Mouse (Mus musculus) liver, adult 2 months (tissue): ENCODE results near the gene Creb3l2. TPM values are rescaled to one million over a fixed set of nuclear protein-coding genes. Genes with fewer than 3 reads are reported as not detected.

ENCODE experiments used
- DNase-seq: peaks from one replicate; pipeline ENCODE4 v3.0.0-alpha.2; 2011; ENCODE audit warnings: low read depth, low spot score; ENCODE audit errors: extremely low read depth
- H3K27ac ChIP-seq: fragments of 200-500 bp; replicated peaks from 2 replicates; pipeline ENCODE4 v1.5.1; 2012; ENCODE audit warnings: low read depth, mild to moderate bottlenecking, control low read depth, inconsistent platforms, low read length; ENCODE audit not compliant: insufficient read depth
- H3K27me3 ChIP-seq: fragments of 200-500 bp; 2 replicates; pipeline ENCODE4 v1.6.1; 2012; ENCODE audit warnings: mild to moderate bottlenecking, moderate library complexity, low read length, inconsistent platforms; ENCODE audit not compliant: control insufficient read depth, insufficient read depth
- H3K36me3 ChIP-seq: fragments of 200-500 bp; 2 replicates; pipeline ENCODE4 v1.6.1; 2012; ENCODE audit warnings: low read length, inconsistent platforms; ENCODE audit not compliant: control insufficient read depth, insufficient read depth
- H3K4me1 ChIP-seq: fragments of 200-500 bp; 2 replicates; pipeline ENCODE4 v1.6.1; 2011; ENCODE audit warnings: low read length; ENCODE audit not compliant: control insufficient read depth, insufficient read depth
- H3K4me3 ChIP-seq: fragments of 200-500 bp; 2 replicates; pipeline ENCODE4 v1.5.1; 2011; ENCODE audit warnings: low read depth, mild to moderate bottlenecking, control low read depth, low read length, moderate library complexity; ENCODE audit not compliant: insufficient read depth
- H3K79me2 ChIP-seq: fragments of 200-500 bp; 2 replicates; pipeline ENCODE4 v1.6.1; 2012; ENCODE audit warnings: inconsistent platforms, mild to moderate bottlenecking, low read length, moderate library complexity; ENCODE audit not compliant: control insufficient read depth, insufficient read depth
- H3K9ac ChIP-seq: fragments of 200-500 bp; 2 replicates; pipeline ENCODE4 v1.6.1; 2012; ENCODE audit warnings: low read depth, mild to moderate bottlenecking, control low read depth, inconsistent platforms, low read length
- CTCF ChIP-seq: fragments of 200-500 bp; IDR thresholded peaks from 2 replicates; pipeline ENCODE4 v1.5.1; 2011; ENCODE audit warnings: low read depth, low read length, control low read depth
- POLR2A ChIP-seq: fragments of 200-500 bp; IDR thresholded peaks from 2 replicates; pipeline ENCODE4 v1.6.1; 2011; ENCODE audit warnings: low read length, control low read depth; ENCODE audit not compliant: insufficient read depth; ENCODE audit errors: extremely low read depth
- WGBS: fragments of 180-500 bp; shearing (Covaris S2); methylation state at CpG from one replicate; pipeline ENCODE4 v1.1.7; 2018; 5-methylcytosine and 5-hydroxymethylcytosine counted together
- polyA plus RNA-seq: library from polyadenylated mRNA; depleted of rRNA; stranded (reverse); fragments of >200 nt; gene quantifications from 2 replicates; pipeline ENCODE4 v1.2.3, GENCODE M21; 2012; rRNA removed
- total RNA-seq: library from RNA; depleted of rRNA; stranded (reverse); fragments of >200 nt; gene quantifications from 2 replicates; pipeline ENCODE4 v1.2.3, GENCODE M21; 2014; rRNA removed

Gene Creb3l2
- total RNA-seq (2.7 and 4.4 TPM in 2 replicates), polyA plus RNA-seq (5.1 and 6.6 TPM in 2 replicates)

GRCm38 (mm10) chr6:37442041-37442667 is at the start of gene Creb3l2:
TSS of gene Creb3l2 (minus strand) at chr6:37442146.
- H3K9ac ChIP-seq, result peak within 1 kb of the TSS; percentile 85
- under 1% methylated on average over 33 of the region's 33 CpGs for WGBS
- peak; percentile 99 for DNase-seq

GRCm38 (mm10) chr6:37486502-37486901 is 44.6 kb upstream of the Creb3l2 start:
- no peaks in the 10 kb centered on the region for H3K27me3 ChIP-seq
- TF ChIP-seq POLR2A (no peak), CTCF (no peak)
- H3K27ac ChIP-seq, result no peak overlapping the region
- 91% methylated on average over 4 of the region's 4 CpGs for WGBS
- H3K9ac ChIP-seq, result no peak overlapping the region
- no peak overlapping the region for H3K4me3 ChIP-seq
- H3K36me3 ChIP-seq, result no peaks in the 10 kb centered on the region
- DNase-seq, result no peak
- H3K79me2 ChIP-seq, result no peaks in the 10 kb centered on the region
- no peaks in the 10 kb centered on the region for H3K4me1 ChIP-seq

More at GRCm38 (mm10) chr6:37442041-37442667, at the start of gene Creb3l2:
- Histone ChIP-seq H3K27ac (peak within 1 kb of the TSS; percentile 72), H3K4me3 (peak within 1 kb of the TSS; percentile 69), H3K36me3 (0 out of 2 replicates have a peak, but pooled peaks cover 3% of the 10 kb centered on the region), H3K27me3 (no peaks in the 10 kb centered on the region), H3K79me2 (peaks cover 23% of the 10 kb centered on the region), H3K4me1 (peaks cover 8% of the 10 kb centered on the region; the same call in 1 of the 2 replicates)
- peak; percentile 84 for TF ChIP-seq POLR2A
- no peak for TF ChIP-seq CTCF

- no peak for DNase-seq
- no peak overlapping the region for H3K4me3 ChIP-seq
- 79% methylated on average over 1 of the region's 1 CpGs for WGBS
- no peaks in the 10 kb centered on the region for H3K79me2 ChIP-seq
- peaks cover 7% of the 10 kb centered on the region; the same call in 1 of the 2 replicates for H3K4me1 ChIP-seq
- no peak overlapping the region for H3K9ac ChIP-seq
- H3K27me3 ChIP-seq, result no peaks in the 10 kb centered on the region
- TF ChIP-seq POLR2A, result no peak
- no peak for TF ChIP-seq CTCF
- H3K27ac ChIP-seq, result no peak overlapping the region
- H3K36me3 ChIP-seq, result no peaks in the 10 kb centered on the region
Measured at GRCm38 (mm10) chr6:37484588-37485070, 42.7 kb upstream of the Creb3l2 start.

GRCm38 (mm10) chr6:37483262-37483661 is 41.3 kb upstream of the Creb3l2 start:
- TF ChIP-seq POLR2A (no peak), CTCF (no peak)
- no peak for DNase-seq
- Histone ChIP-seq H3K9ac (no peak overlapping the region), H3K4me3 (no peak overlapping the region), H3K27ac (no peak overlapping the region), H3K79me2 (no peaks in the 10 kb centered on the region), H3K4me1 (peaks cover 9% of the 10 kb centered on the region; the same call in 1 of the 2 replicates), H3K27me3 (no peaks in the 10 kb centered on the region), H3K36me3 (no peaks in the 10 kb centered on the region)
- WGBS, result 72% methylated on average over 5 of the region's 5 CpGs

- Histone ChIP-seq H3K79me2 (no peaks in the 10 kb centered on the region), H3K4me1 (peaks cover 9% of the 10 kb centered on the region; the same call in 1 of the 2 replicates), H3K9ac (no peak overlapping the region), H3K36me3 (no peaks in the 10 kb centered on the region), H3K4me3 (no peak overlapping the region), H3K27ac (no peak overlapping the region), H3K27me3 (no peaks in the 10 kb centered on the region)
- no peak for TF ChIP-seq CTCF
- TF ChIP-seq POLR2A, result no peak
- 29% methylated on average over 3 of the region's 3 CpGs for WGBS
- peak; percentile 87 for DNase-seq
Measured at GRCm38 (mm10) chr6:37481147-37481546, 39.2 kb upstream of the Creb3l2 start.

GRCm38 (mm10) chr6:37480008-37480407 is 38.1 kb upstream of the Creb3l2 start:
- H3K27ac ChIP-seq, result 0 out of 2 replicates have a peak overlapping the region, but pooled peaks have one; percentile 10
- H3K4me1 ChIP-seq, result peaks cover 9% of the 10 kb centered on the region; the same call in 1 of the 2 replicates
- no peaks in the 10 kb centered on the region for H3K79me2 ChIP-seq
- no peak for TF ChIP-seq POLR2A
- no peak for TF ChIP-seq CTCF
- peak; percentile 92 for DNase-seq
- no peak overlapping the region for H3K9ac ChIP-seq
- no peaks in the 10 kb centered on the region for H3K27me3 ChIP-seq
- no peak overlapping the region for H3K4me3 ChIP-seq
- no peaks in the 10 kb centered on the region for H3K36me3 ChIP-seq
